Mouse (Mus musculus) heart, embryonic 11.5 days (tissue): Measurements from ENCODE around the gene Tctn1. TPM values are rescaled to one million over a fixed set of nuclear protein-coding genes. Genes with fewer than 3 reads are reported as not detected.

ENCODE experiments used
- ATAC-seq: fragments of 200-750 bp; cut with Nextera tagmentation; replicated peaks from 2 replicates; pipeline ENCODE4 v1.8.0; 2017; ENCODE audit warnings: moderate library complexity; ENCODE audit not compliant: insufficient number of reproducible peaks, low FRiP score, low TSS enrichment
- H3K27ac ChIP-seq: fragments of 300-500 bp; sonication (generic); 2 replicates; pipeline ENCODE4 v1.5.1; 2014; ENCODE audit warnings: mild to moderate bottlenecking, low read depth, low read length
- H3K27me3 ChIP-seq: fragments of 300-500 bp; sonication (generic); 2 replicates; pipeline ENCODE4 v1.6.1; 2014; ENCODE audit warnings: mild to moderate bottlenecking, low read length, mixed read lengths; ENCODE audit not compliant: control insufficient read depth, insufficient read depth
- H3K36me3 ChIP-seq: fragments of 300-500 bp; sonication (generic); 2 replicates; pipeline ENCODE4 v1.6.1; 2014; ENCODE audit warnings: mild to moderate bottlenecking, low read length, moderate library complexity, mixed read lengths; ENCODE audit not compliant: control insufficient read depth, insufficient read depth
- H3K4me1 ChIP-seq: fragments of 300-500 bp; sonication (generic); 2 replicates; pipeline ENCODE4 v1.6.1; 2014; ENCODE audit warnings: low read length; ENCODE audit not compliant: control insufficient read depth, insufficient read depth
- H3K4me2 ChIP-seq: fragments of 300-500 bp; sonication (generic); 2 replicates; pipeline ENCODE4 v1.6.1; 2014; ENCODE audit warnings: mild to moderate bottlenecking, moderate library complexity
- H3K4me3 ChIP-seq: fragments of 300-500 bp; sonication (generic); 2 replicates; pipeline ENCODE4 v1.5.1; 2014; ENCODE audit warnings: low read depth, low read length
- H3K9ac ChIP-seq: fragments of 300-500 bp; sonication (generic); 2 replicates; pipeline ENCODE4 v1.6.1; 2014; ENCODE audit warnings: mild to moderate bottlenecking, low read depth, low read length, moderate library complexity
- H3K9me3 ChIP-seq: fragments of 300-500 bp; sonication (generic); replicated peaks from 2 replicates; pipeline ENCODE4 v1.6.1; 2016; ENCODE audit warnings: low read length; ENCODE audit not compliant: control insufficient read depth
- WGBS: fragments of 180-500 bp; shearing (Covaris S2); extraction: QIAGEN DNeasy Blood & Tissue Kit; methylation state at CpG from one replicate; pipeline ENCODE4 v1.1.7; 2014; ENCODE audit not compliant: insufficient replicate concordance; 5-methylcytosine and 5-hydroxymethylcytosine counted together
- polyA plus RNA-seq: library from polyadenylated mRNA; unstranded; fragments of >200 nt; fragmentation: Nextera tagmentation; extraction: Ambion mirVana; gene quantifications from 2 replicates; pipeline ENCODE4 v1.2.1, GENCODE M21; 2014

Gene Tctn1
- polyA plus RNA-seq, 1 experiment from 2014 or later: 2.2 TPM

DNA sequence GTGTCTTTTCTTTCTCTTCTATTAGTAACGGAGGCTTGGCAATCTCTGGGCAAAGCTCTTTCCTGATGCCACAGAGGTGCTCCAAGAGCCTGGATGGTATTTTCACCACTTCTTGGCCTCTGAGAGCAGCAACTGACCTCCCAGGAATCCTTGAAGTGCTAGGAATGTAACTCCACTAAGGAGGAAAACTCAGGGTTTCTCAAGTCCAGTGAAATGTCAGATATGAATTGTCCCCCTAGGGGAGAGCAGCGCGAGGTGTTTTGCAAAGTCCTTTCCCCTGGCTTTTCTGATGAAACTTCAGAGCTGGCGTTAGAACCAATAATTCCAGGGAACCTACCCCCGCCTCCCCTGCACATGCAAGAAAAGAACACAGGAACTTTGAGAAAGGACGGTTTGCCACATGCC is 16.2 kb upstream of the Tctn1 start:
- Histone ChIP-seq H3K4me2 (peak overlapping the region; percentile 51), H3K27ac (no peak overlapping the region), H3K4me1 (peaks cover 17% of the 10 kb centered on the region), H3K9ac (peak overlapping the region; percentile 49), H3K4me3 (no peak overlapping the region), H3K36me3 (no peaks in the 10 kb centered on the region), H3K9me3 (no peaks in the 10 kb centered on the region), H3K27me3 (no peaks in the 10 kb centered on the region)
- WGBS: 35% methylated on average over 6 of the region's 6 CpGs
- no peak for ATAC-seq

DNA sequence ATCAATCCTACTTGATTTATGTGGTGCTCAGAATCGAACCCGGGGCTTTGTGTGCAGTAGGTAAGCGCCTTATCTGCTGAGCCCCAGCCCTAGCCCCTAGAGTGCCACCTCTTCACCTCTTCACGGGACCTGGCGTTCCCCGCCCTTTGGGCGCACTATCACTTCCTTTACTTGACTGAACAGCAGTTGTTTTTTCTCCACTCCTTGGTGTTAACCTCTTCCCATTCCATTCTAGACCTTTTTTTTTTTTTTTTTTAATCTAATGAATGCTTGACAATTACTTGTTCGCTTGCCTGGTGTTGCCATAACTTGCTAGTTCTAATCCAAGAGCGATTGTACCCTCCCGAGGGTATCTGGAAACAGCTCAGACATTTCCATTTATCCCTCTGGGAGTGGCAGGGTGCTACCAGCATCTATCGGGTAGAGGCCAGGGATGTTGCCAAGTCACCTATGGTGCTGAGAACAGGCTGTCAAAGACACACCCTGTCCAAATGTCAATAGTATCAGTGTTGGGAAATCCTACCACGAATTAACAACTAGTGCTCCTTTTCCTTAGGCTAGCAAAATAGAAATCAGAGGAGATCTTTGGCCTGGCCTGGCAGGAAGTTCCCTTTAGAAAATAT is 15.7 kb upstream of the Tctn1 start:
- Histone ChIP-seq H3K27me3 (no peaks in the 10 kb centered on the region), H3K36me3 (no peaks in the 10 kb centered on the region), H3K4me2 (no peak overlapping the region), H3K4me3 (no peak overlapping the region), H3K4me1 (peaks cover 17% of the 10 kb centered on the region), H3K9me3 (no peaks in the 10 kb centered on the region), H3K9ac (no peak overlapping the region), H3K27ac (no peak overlapping the region)
- 70% methylated on average over 12 of the region's 12 CpGs for WGBS
- ATAC-seq: no peak

DNA sequence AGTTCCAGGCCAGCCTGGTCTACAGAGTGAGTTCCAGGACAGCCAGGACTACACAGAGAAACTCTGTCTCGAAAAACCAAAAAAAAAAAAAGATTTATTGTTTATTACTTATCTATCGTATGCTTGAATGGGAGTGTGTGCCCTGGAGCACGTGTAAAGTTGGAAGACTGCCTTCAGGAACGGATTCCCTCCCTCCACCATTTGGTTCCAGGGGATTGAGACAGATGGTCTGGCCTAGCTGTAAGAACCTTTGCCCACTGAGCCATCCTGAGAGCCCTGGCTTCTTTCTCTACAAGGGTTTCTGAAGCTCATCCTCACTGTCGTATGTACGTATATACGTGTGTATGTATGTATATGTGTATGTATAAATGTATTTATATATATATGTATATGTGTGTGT is 14.7 kb upstream of the Tctn1 start:
- H3K4me2 ChIP-seq: no peak overlapping the region
- WGBS: 81% methylated on average over 7 of the region's 7 CpGs
- no peaks in the 10 kb centered on the region for H3K27me3 ChIP-seq
- no peaks in the 10 kb centered on the region for H3K9me3 ChIP-seq
- no peak overlapping the region for H3K9ac ChIP-seq
- H3K27ac ChIP-seq: no peak overlapping the region
- no peaks in the 10 kb centered on the region for H3K36me3 ChIP-seq
- no peak overlapping the region for H3K4me3 ChIP-seq
- no peak for ATAC-seq
- peaks cover 16% of the 10 kb centered on the region for H3K4me1 ChIP-seq

- WGBS: 35% methylated on average over 5 of the region's 5 CpGs
- ATAC-seq: no peak
- H3K27ac ChIP-seq: no peak overlapping the region
Measured at GRCm38 (mm10) chr5:122274785-122275184, 10.5 kb upstream of the Tctn1 start.

DNA sequence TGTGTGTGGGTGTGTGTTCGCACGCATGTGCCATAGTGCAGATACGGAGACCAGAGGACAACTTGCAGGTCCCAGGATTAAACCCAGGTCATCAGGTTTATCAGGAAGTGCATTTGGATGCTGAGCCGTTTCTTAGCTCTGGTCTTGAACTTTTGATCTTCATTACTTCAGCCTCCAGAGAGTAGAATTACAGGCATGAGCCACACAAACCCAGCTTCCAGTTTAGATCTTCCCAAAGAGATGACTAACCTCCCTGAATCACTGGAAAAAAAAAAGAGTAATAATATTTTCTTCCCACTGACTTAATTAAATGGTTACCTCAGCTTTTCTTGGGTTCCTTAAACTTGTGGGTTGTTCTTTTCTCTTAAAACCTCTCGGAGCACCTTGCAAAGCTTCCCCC is 8.6 kb upstream of the Tctn1 start:
- no peaks in the 10 kb centered on the region for H3K9me3 ChIP-seq
- no peak overlapping the region for H3K4me3 ChIP-seq
- H3K36me3 ChIP-seq: no peaks in the 10 kb centered on the region
- no peaks in the 10 kb centered on the region for H3K27me3 ChIP-seq
- no peak overlapping the region for H3K27ac ChIP-seq
- no peak overlapping the region for H3K9ac ChIP-seq
- 79% methylated on average over 5 of the region's 5 CpGs for WGBS
- no peak for ATAC-seq
- H3K4me1 ChIP-seq: no peaks in the 10 kb centered on the region
- no peak overlapping the region for H3K4me2 ChIP-seq

More at GRCm38 (mm10) chr5:122274785-122275184, 10.5 kb upstream of the Tctn1 start:
- Histone ChIP-seq H3K4me2 (no peak overlapping the region), H3K9me3 (no peaks in the 10 kb centered on the region), H3K9ac (no peak overlapping the region), H3K4me1 (peaks cover 2% of the 10 kb centered on the region; the same call in 1 of the 2 replicates), H3K36me3 (no peaks in the 10 kb centered on the region), H3K4me3 (no peak overlapping the region), H3K27me3 (no peaks in the 10 kb centered on the region)

GRCm38 (mm10) chr5:122268858-122269604 is 4.8 kb upstream of the Tctn1 start:
- no peak overlapping the region for H3K4me2 ChIP-seq
- no peaks in the 10 kb centered on the region for H3K36me3 ChIP-seq
- no peaks in the 10 kb centered on the region for H3K27me3 ChIP-seq
- H3K9ac ChIP-seq: no peak overlapping the region
- WGBS: 50% methylated on average over 12 of the region's 12 CpGs
- H3K27ac ChIP-seq: no peak overlapping the region
- H3K4me3 ChIP-seq: no peak overlapping the region
- no peaks in the 10 kb centered on the region for H3K4me1 ChIP-seq
- H3K9me3 ChIP-seq: no peaks in the 10 kb centered on the region
- no peak for ATAC-seq

- Histone ChIP-seq H3K4me1 (peaks cover 5% of the 10 kb centered on the region; the same call in 1 of the 2 replicates), H3K9me3 (no peaks in the 10 kb centered on the region)
- ATAC-seq: no peak
Measured at GRCm38 (mm10) chr5:122267899-122268298, 3.6 kb upstream of the Tctn1 start.

GRCm38 (mm10) chr5:122267136-122267535 is 2.9 kb upstream of the Tctn1 start:
- WGBS: 74% methylated on average over 7 of the region's 7 CpGs
- H3K4me2 ChIP-seq: no peak overlapping the region
- H3K9ac ChIP-seq: no peak overlapping the region
- ATAC-seq: no peak
- H3K27me3 ChIP-seq: no peaks in the 10 kb centered on the region
- H3K4me3 ChIP-seq: no peak overlapping the region
- no peak overlapping the region for H3K27ac ChIP-seq
- peaks cover 5% of the 10 kb centered on the region; the same call in 1 of the 2 replicates for H3K4me1 ChIP-seq
- H3K36me3 ChIP-seq: no peaks in the 10 kb centered on the region
- no peaks in the 10 kb centered on the region for H3K9me3 ChIP-seq

More at GRCm38 (mm10) chr5:122267899-122268298, 3.6 kb upstream of the Tctn1 start:
- 27% methylated on average over 5 of the region's 5 CpGs for WGBS
- Histone ChIP-seq H3K9ac (no peak overlapping the region), H3K27ac (no peak overlapping the region), H3K27me3 (no peaks in the 10 kb centered on the region), H3K36me3 (no peaks in the 10 kb centered on the region), H3K4me2 (no peak overlapping the region), H3K4me3 (no peak overlapping the region)
